Mouse (Mus musculus) E14TG2a.4 (cell line): ENCODE results near the gene Flrt2.

ENCODE experiments used
- H3K27me3 ChIP-seq: 2 replicates; pipeline ENCODE4 v1.6.1; 2014; ENCODE audit warnings: low read length, control low read depth; ENCODE audit not compliant: insufficient read depth
- H3K36me3 ChIP-seq: 2 replicates; pipeline ENCODE4 v1.6.1; 2014; ENCODE audit warnings: low read length, control low read depth; ENCODE audit not compliant: insufficient read depth
- H3K4me1 ChIP-seq: replicated peaks from 2 replicates; pipeline ENCODE4 v1.6.1; 2014; ENCODE audit warnings: low read depth, low read length, control low read depth
- H3K4me3 ChIP-seq: replicated peaks from 2 replicates; pipeline ENCODE4 v1.5.1; 2014; ENCODE audit warnings: mild to moderate bottlenecking, low read length
- H3K9me3 ChIP-seq: 2 replicates; pipeline ENCODE4 v1.6.1; 2014; ENCODE audit warnings: low read length, control low read depth
- CTCF ChIP-seq: conservative IDR thresholded peaks from 2 replicates; pipeline ENCODE4 v1.5.1; 2014; ENCODE audit warnings: low read length
- NANOG ChIP-seq: IDR thresholded peaks from 2 replicates; pipeline ENCODE4 v1.6.1; 2014; ENCODE audit warnings: borderline replicate concordance, low read length, mixed read lengths
- POU5F1 ChIP-seq: IDR thresholded peaks from 2 replicates; pipeline ENCODE4 v1.6.1; 2014; ENCODE audit warnings: low read length, borderline replicate concordance

The Flrt2 gene

GRCm38 (mm10) chr12:95790146-95790545 is 98.1 kb downstream of the Flrt2 start:
- no peak for TF ChIP-seq NANOG
- TF ChIP-seq CTCF, result no peak
- no peak for TF ChIP-seq POU5F1
- Histone ChIP-seq H3K9me3 (no peaks in the 10 kb centered on the region), H3K36me3 (no peaks in the 10 kb centered on the region), H3K4me3 (no peak overlapping the region), H3K4me1 (no peaks in the 10 kb centered on the region), H3K27me3 (no peaks in the 10 kb centered on the region)

- H3K27me3 ChIP-seq, result no peaks in the 10 kb centered on the region
- no peak overlapping the region for H3K4me3 ChIP-seq
- peaks cover 3% of the 10 kb centered on the region; the same call in 1 of the 2 replicates for H3K9me3 ChIP-seq
- H3K36me3 ChIP-seq, result no peaks in the 10 kb centered on the region
- TF ChIP-seq CTCF (no peak), POU5F1 (no peak), NANOG (no peak)
- H3K4me1 ChIP-seq, result no peaks in the 10 kb centered on the region
Measured at GRCm38 (mm10) chr12:95816660-95817059, 124.6 kb downstream of the Flrt2 start.
